Mouse (Mus musculus): ENCODE data around the gene Olfr1308. TPM values are rescaled to one million over a fixed set of nuclear protein-coding genes. Genes with fewer than 3 reads are reported as not detected.

The Olfr1308 gene
- not detected for polyA plus RNA-seq (2014; fragmentation: Illumina TruSeq; extraction: RNeasy Lipid Tissue Mini Kit (QIAGEN cat#74804); ENCODE audit: low read depth, low replicate concordance)

DNA sequence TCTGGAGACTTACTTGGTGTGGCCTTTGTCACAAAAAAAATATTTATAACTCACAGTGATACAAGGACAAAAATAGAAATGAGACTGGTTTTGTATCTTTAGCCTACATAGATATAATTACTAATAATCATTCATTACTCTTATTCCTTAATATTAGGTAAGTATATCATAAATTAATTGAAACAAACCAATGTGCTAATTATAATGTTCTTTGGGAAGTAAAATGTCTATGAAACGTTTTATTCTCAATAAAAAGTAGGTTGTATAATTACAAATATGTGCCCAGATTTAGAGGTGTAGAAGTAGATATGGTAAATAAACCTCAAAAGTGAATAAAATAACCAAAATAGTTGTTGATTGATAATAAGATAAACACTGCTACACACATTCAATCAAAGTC is at the start of gene Olfr1308:
TSS of gene Olfr1308 (minus strand) at position 101 of the 400 bp plus-strand sequence.

DNA sequence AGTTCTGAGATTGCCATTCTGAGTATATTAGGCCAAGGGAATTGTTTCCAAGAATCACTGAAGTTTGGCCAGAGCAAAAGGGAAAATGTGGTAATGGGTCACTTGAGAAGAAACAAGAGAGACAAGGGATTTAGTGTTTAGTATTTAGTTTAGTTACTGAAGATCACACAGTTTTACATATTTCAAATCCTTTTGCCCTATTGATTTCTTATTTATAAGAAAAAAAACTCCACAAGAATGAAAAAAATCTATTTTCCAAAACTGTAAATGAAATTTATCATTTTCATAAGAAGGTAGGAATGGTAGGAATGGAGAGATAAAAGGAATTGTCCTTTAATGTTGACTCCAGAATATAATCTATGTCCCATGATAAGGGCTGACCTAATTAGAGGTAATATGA is 47.9 kb upstream of the Olfr1308 start, which contains the start of gene Olfr1310:
TSS of gene Olfr1310 (minus strand) at position 101 of the 400 bp plus-strand sequence.

DNA sequence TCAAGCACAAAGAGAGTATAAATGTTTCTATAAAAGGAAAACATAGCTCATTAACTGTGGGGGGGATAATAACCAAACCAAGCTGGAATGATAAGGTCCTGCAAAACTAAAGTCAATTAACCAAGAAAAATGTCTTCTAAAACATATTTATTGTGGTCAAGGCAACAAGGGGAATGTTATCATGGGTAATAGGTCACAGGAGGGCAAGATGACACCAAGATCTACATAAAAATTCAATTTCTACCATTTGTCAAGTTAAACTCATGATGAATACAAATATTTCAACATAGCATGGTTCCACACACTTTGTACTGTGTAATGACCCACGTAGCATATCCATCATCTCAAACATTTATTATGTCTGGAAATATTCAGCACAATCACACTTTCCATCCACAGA is 25.4 kb upstream of the Olfr1308 start, which contains the start of gene Olfr1309:
TSS of gene Olfr1309 (minus strand) at position 101 of the 400 bp plus-strand sequence.

DNA sequence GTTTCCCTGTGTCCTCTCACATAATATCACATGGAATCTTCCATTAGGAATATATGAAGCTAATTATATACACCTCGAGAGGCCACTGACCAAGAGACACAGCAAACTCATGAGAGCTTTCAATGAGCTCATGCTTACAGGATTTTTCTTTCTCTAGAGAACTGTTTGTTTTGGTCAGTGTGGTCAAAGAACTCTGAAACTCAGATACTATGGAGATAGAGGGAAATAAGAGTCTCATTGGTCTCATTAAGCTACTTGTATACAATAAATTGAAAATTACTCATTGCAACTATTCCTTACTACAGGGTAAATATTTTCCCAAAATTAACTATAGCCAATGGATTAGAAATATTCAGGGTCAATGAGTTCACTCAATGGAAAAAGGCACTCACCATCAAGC is 15.4 kb downstream of the Olfr1308 start, which contains the start of gene Olfr1307:
TSS of gene Olfr1307 (minus strand) at position 101 of the 400 bp plus-strand sequence.

DNA sequence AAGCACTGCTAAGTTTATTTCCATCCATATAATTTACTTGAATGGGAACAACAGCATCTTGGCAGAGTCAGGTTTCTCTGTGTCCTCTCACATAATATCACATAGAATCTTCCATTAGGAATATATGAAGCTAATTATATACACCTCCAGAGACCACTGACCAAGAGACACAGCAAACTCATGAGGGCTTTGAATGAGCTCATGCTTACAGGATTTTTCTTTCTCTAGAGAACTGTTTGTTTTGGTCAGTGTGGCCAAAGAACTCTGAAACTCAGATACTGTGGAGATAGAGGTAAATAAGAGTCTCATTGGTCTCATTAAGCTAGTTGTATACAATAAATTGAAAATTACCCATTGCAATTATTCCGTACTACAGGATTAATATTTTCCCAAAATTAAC is 48.6 kb downstream of the Olfr1308 start, which contains the start of gene Olfr1306:
TSS of gene Olfr1306 (minus strand) at position 101 of the 400 bp plus-strand sequence.

Other genes starting within 250 kb of the Olfr1308 start
- not detected for gene Olfr1301, start 213.9 kb downstream of the Olfr1308 start, polyA plus RNA-seq (2014; fragmentation: Illumina TruSeq; extraction: RNeasy Lipid Tissue Mini Kit (QIAGEN cat#74804); ENCODE audit: low read depth, low replicate concordance)
- not detected for gene Olfr1302, start 187.5 kb downstream of the Olfr1308 start, polyA plus RNA-seq (2014; fragmentation: Illumina TruSeq; extraction: RNeasy Lipid Tissue Mini Kit (QIAGEN cat#74804); ENCODE audit: low read depth, low replicate concordance)
- not detected for gene Olfr1303, start 144.6 kb downstream of the Olfr1308 start, polyA plus RNA-seq (2014; fragmentation: Illumina TruSeq; extraction: RNeasy Lipid Tissue Mini Kit (QIAGEN cat#74804); ENCODE audit: low read depth, low replicate concordance)
- not detected for gene Olfr1305, start 87.8 kb downstream of the Olfr1308 start, polyA plus RNA-seq (2014; fragmentation: Illumina TruSeq; extraction: RNeasy Lipid Tissue Mini Kit (QIAGEN cat#74804); ENCODE audit: low read depth, low replicate concordance)
- not detected for gene Olfr1306, start 48.7 kb downstream of the Olfr1308 start, polyA plus RNA-seq (2014; fragmentation: Illumina TruSeq; extraction: RNeasy Lipid Tissue Mini Kit (QIAGEN cat#74804); ENCODE audit: low read depth, low replicate concordance)
- not detected for gene Olfr1307, start 15.5 kb downstream of the Olfr1308 start, polyA plus RNA-seq (2014; fragmentation: Illumina TruSeq; extraction: RNeasy Lipid Tissue Mini Kit (QIAGEN cat#74804); ENCODE audit: low read depth, low replicate concordance)
- gene Olfr1309, start 25.3 kb upstream of the Olfr1308 start, polyA plus RNA-seq (2014; fragmentation: Illumina TruSeq; extraction: RNeasy Lipid Tissue Mini Kit (QIAGEN cat#74804); ENCODE audit: low read depth, low replicate concordance) = not detected
- gene Olfr1310, start 47.8 kb upstream of the Olfr1308 start, polyA plus RNA-seq (2014; fragmentation: Illumina TruSeq; extraction: RNeasy Lipid Tissue Mini Kit (QIAGEN cat#74804); ENCODE audit: low read depth, low replicate concordance) = not detected
- gene Olfr1311, start 59.5 kb upstream of the Olfr1308 start, polyA plus RNA-seq (2014; fragmentation: Illumina TruSeq; extraction: RNeasy Lipid Tissue Mini Kit (QIAGEN cat#74804); ENCODE audit: low read depth, low replicate concordance) = not detected
- not detected for gene Olfr1312, start 85.3 kb upstream of the Olfr1308 start, polyA plus RNA-seq (2014; fragmentation: Illumina TruSeq; extraction: RNeasy Lipid Tissue Mini Kit (QIAGEN cat#74804); ENCODE audit: low read depth, low replicate concordance)
- gene Olfr1313, start 112.9 kb upstream of the Olfr1308 start, polyA plus RNA-seq (2014; fragmentation: Illumina TruSeq; extraction: RNeasy Lipid Tissue Mini Kit (QIAGEN cat#74804); ENCODE audit: low read depth, low replicate concordance) = not detected
- gene Olfr1314, start 131.8 kb upstream of the Olfr1308 start, polyA plus RNA-seq (2014; fragmentation: Illumina TruSeq; extraction: RNeasy Lipid Tissue Mini Kit (QIAGEN cat#74804); ENCODE audit: low read depth, low replicate concordance) = not detected
- not detected for gene Olfr1315-ps1, start 150.5 kb upstream of the Olfr1308 start, polyA plus RNA-seq (2014; fragmentation: Illumina TruSeq; extraction: RNeasy Lipid Tissue Mini Kit (QIAGEN cat#74804); ENCODE audit: low read depth, low replicate concordance)
- gene Olfr1316, start 170.0 kb upstream of the Olfr1308 start, polyA plus RNA-seq (2014; fragmentation: Illumina TruSeq; extraction: RNeasy Lipid Tissue Mini Kit (QIAGEN cat#74804); ENCODE audit: low read depth, low replicate concordance) = not detected
- gene Olfr1317, start 175.4 kb upstream of the Olfr1308 start, polyA plus RNA-seq (2014; fragmentation: Illumina TruSeq; extraction: RNeasy Lipid Tissue Mini Kit (QIAGEN cat#74804); ENCODE audit: low read depth, low replicate concordance) = not detected
- gene Olfr1318, start 189.3 kb upstream of the Olfr1308 start, polyA plus RNA-seq (2014; fragmentation: Illumina TruSeq; extraction: RNeasy Lipid Tissue Mini Kit (QIAGEN cat#74804); ENCODE audit: low read depth, low replicate concordance) = not detected

Measured in heart, adult 10 weeks (tissue).